Mouse (Mus musculus): ENCODE data around the gene Zbtb38. TPM values are rescaled to one million over a fixed set of nuclear protein-coding genes. Genes with fewer than 3 reads are reported as not detected.

Zbtb38 gene
- polyA plus RNA-seq, 1 experiment from 2014 or later, result 12.6 TPM

DNA sequence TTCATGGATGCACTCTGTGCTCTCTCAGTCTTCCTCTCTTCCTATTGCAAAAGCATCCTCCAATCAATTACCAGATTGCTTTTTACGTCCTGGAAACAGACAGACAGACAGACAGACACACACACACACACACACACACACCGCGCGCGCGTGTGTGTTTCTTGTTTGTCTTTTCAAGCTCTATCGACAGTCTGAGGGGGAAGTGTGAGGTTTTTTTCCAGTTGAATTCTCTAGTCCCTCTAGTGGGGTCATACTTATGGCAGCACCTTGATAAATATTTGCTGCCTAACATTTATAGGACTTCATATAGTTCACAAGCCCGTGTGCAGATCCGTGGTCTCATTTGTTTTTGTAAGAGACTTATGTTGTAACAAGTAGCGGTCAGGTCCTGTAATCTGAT, 36.5 kb downstream of the Zbtb38 start:
- no peak for ATAC-seq (ENCODE audit: insufficient read depth, low FRiP score, low TSS enrichment)
- Histone ChIP-seq H3K36me3 (ENCODE audit: control insufficient read depth, insufficient read depth, low read length) (no peaks in the 10 kb centered on the region), H3K27ac (ENCODE audit: low read depth, low read length) (no peak overlapping the region), H3K4me2 (ENCODE audit: low read depth) (no peak overlapping the region), H3K9me3 (ENCODE audit: control insufficient read depth, low read length) (no peaks in the 10 kb centered on the region), H3K27me3 (ENCODE audit: control insufficient read depth, insufficient read depth, low read length) (no peaks in the 10 kb centered on the region), H3K4me3 (ENCODE audit: low read depth, low read length) (no peak overlapping the region), H3K4me1 (ENCODE audit: control insufficient read depth, insufficient read depth, low read length) (0 out of 2 replicates have a peak, but pooled peaks cover 4% of the 10 kb centered on the region), H3K9ac (ENCODE audit: low read length) (no peak overlapping the region)
- WGBS, result 83% methylated on average over 10 of the region's 10 CpGs
- no peak for DNase-seq (ENCODE audit: low spot score)

GRCm38 (mm10) chr9:96715171-96715570, 37.5 kb downstream of the Zbtb38 start:
- 88% methylated on average over 11 of the region's 11 CpGs for WGBS

DNA sequence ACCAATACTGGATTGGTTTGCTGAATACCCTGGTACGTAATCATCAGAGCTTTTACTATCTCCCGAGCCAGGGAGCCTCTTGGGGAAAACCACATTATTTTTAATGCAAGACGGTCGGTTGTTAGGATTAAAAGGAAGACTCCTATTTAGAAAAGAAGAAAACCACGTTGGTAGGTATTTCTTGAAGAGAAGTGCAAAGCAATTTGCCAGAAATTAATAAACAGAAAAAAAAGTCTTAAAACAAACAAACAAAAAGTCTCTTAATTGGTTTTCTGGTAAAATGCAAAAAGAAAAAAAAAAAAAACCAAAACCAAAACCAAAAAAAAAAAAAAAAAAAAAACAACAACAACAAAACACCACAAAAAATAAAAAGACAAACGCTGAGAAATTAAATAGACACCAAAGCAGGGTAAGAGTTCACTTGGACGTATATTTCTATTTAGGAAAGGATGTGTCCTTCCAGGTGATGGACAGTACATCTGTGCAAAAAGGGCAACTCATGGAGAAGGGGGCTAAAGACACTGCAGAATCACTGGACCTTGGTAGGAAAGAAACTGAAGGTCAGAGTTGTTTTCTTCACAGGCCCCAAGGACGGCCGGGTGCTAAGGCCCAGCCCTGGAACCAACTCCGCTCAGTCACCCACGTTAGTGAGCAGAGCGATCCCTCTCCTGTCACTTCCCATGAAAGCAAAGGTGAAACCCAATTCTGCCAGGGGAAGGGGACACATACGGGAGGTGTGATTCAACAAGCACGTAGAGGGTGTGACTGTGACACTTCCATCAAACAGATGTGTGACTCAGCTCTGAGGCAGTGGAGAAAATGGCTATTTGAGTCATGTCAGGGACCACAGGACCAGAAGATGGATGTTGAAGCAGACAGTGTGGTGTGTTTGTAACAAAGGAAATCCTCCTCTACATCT, 38.9 kb downstream of the Zbtb38 start:
- WGBS, result 71% methylated on average over 14 of the region's 14 CpGs
- no peak overlapping the region for H3K27ac ChIP-seq (ENCODE audit: low read depth, low read length)
- H3K4me1 ChIP-seq (ENCODE audit: control insufficient read depth, insufficient read depth, low read length), result 0 out of 2 replicates have a peak, but pooled peaks cover 4% of the 10 kb centered on the region
- H3K36me3 ChIP-seq (ENCODE audit: control insufficient read depth, insufficient read depth, low read length), result no peaks in the 10 kb centered on the region
- ATAC-seq (ENCODE audit: insufficient read depth, low FRiP score, low TSS enrichment), result 0 out of 2 replicates have a peak, but pooled peaks have one; percentile 2
- DNase-seq (ENCODE audit: low spot score), result no peak
- H3K4me3 ChIP-seq (ENCODE audit: low read depth, low read length), result no peak overlapping the region
- no peaks in the 10 kb centered on the region for H3K9me3 ChIP-seq (ENCODE audit: control insufficient read depth, low read length)
- no peak overlapping the region for H3K9ac ChIP-seq (ENCODE audit: low read length)
- no peak overlapping the region for H3K4me2 ChIP-seq (ENCODE audit: low read depth)
- H3K27me3 ChIP-seq (ENCODE audit: control insufficient read depth, insufficient read depth, low read length), result no peaks in the 10 kb centered on the region

More at GRCm38 (mm10) chr9:96715171-96715570, 37.5 kb downstream of the Zbtb38 start:
- H3K27ac ChIP-seq (ENCODE audit: low read depth, low read length), result no peak overlapping the region
- H3K27me3 ChIP-seq (ENCODE audit: control insufficient read depth, insufficient read depth, low read length), result no peaks in the 10 kb centered on the region
- H3K9me3 ChIP-seq (ENCODE audit: control insufficient read depth, low read length), result no peaks in the 10 kb centered on the region
- ATAC-seq (ENCODE audit: insufficient read depth, low FRiP score, low TSS enrichment) (no peak), DNase-seq (ENCODE audit: low spot score) (no peak)
- no peak overlapping the region for H3K4me2 ChIP-seq (ENCODE audit: low read depth)
- no peaks in the 10 kb centered on the region for H3K36me3 ChIP-seq (ENCODE audit: control insufficient read depth, insufficient read depth, low read length)
- no peak overlapping the region for H3K9ac ChIP-seq (ENCODE audit: low read length)
- 0 out of 2 replicates have a peak, but pooled peaks cover 4% of the 10 kb centered on the region for H3K4me1 ChIP-seq (ENCODE audit: control insufficient read depth, insufficient read depth, low read length)
- no peak overlapping the region for H3K4me3 ChIP-seq (ENCODE audit: low read depth, low read length)

DNA sequence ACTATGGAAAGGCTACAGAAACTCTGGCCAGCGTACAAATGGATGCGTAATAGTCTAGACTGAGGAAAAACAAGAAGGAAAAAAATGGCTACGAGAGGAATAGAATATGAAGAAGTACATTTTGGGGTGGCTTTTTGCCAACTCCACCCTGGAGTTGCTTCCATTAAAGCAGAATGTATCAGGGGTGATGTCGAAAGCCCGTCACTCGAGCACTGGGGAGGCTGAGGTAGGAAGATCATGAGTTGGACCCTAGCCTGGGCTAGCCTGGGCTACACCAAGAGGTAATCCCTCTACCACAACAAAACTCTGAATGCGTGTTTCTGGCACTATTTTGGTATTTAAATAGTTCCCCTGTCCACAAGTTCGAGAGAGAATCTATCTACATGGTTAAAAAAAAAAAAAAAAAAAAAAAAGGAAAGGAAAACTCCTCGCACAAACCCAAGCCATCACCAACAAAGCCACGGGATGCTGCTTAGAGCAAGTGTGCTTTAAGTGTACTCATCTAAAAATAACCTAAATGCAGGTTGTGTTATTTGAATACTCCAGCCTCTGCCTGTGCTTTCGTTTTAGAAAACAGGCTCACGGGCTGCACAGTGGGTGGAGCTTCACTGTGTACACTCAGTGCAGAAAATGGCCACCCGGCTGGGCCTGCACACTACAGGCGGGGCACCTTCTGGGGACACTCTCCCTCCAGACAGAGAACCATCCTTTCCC, 39.7 kb downstream of the Zbtb38 start:
- Histone ChIP-seq H3K9me3 (ENCODE audit: control insufficient read depth, low read length) (no peaks in the 10 kb centered on the region), H3K36me3 (ENCODE audit: control insufficient read depth, insufficient read depth, low read length) (no peaks in the 10 kb centered on the region), H3K4me1 (ENCODE audit: control insufficient read depth, insufficient read depth, low read length) (0 out of 2 replicates have a peak, but pooled peaks cover 4% of the 10 kb centered on the region), H3K9ac (ENCODE audit: low read length) (no peak overlapping the region), H3K4me2 (ENCODE audit: low read depth) (no peak overlapping the region), H3K4me3 (ENCODE audit: low read depth, low read length) (no peak overlapping the region), H3K27me3 (ENCODE audit: control insufficient read depth, insufficient read depth, low read length) (no peaks in the 10 kb centered on the region), H3K27ac (ENCODE audit: low read depth, low read length) (no peak overlapping the region)
- 84% methylated on average over 14 of the region's 14 CpGs for WGBS
- ATAC-seq (ENCODE audit: insufficient read depth, low FRiP score, low TSS enrichment) (no peak), DNase-seq (ENCODE audit: low spot score) (no peak)

GRCm38 (mm10) chr9:96712045-96712444, 40.6 kb downstream of the Zbtb38 start:
- no peak overlapping the region for H3K4me3 ChIP-seq (ENCODE audit: low read depth, low read length)
- no peak overlapping the region for H3K9ac ChIP-seq (ENCODE audit: low read length)
- no peak for DNase-seq (ENCODE audit: low spot score)
- H3K4me1 ChIP-seq (ENCODE audit: control insufficient read depth, insufficient read depth, low read length), result 0 out of 2 replicates have a peak, but pooled peaks cover 4% of the 10 kb centered on the region
- no peaks in the 10 kb centered on the region for H3K27me3 ChIP-seq (ENCODE audit: control insufficient read depth, insufficient read depth, low read length)
- no peaks in the 10 kb centered on the region for H3K9me3 ChIP-seq (ENCODE audit: control insufficient read depth, low read length)
- ATAC-seq (ENCODE audit: insufficient read depth, low FRiP score, low TSS enrichment), result no peak
- H3K36me3 ChIP-seq (ENCODE audit: control insufficient read depth, insufficient read depth, low read length), result no peaks in the 10 kb centered on the region
- WGBS, result 92% methylated on average over 12 of the region's 12 CpGs
- H3K4me2 ChIP-seq (ENCODE audit: low read depth), result no peak overlapping the region
- no peak overlapping the region for H3K27ac ChIP-seq (ENCODE audit: low read depth, low read length)

GRCm38 (mm10) chr9:96710241-96710946, 42.2 kb downstream of the Zbtb38 start:
- Histone ChIP-seq H3K4me2 (ENCODE audit: low read depth) (no peak overlapping the region), H3K9me3 (ENCODE audit: control insufficient read depth, low read length) (no peaks in the 10 kb centered on the region), H3K4me3 (ENCODE audit: low read depth, low read length) (no peak overlapping the region), H3K9ac (ENCODE audit: low read length) (no peak overlapping the region), H3K27me3 (ENCODE audit: control insufficient read depth, insufficient read depth, low read length) (no peaks in the 10 kb centered on the region), H3K4me1 (ENCODE audit: control insufficient read depth, insufficient read depth, low read length) (no peaks in the 10 kb centered on the region), H3K27ac (ENCODE audit: low read depth, low read length) (no peak overlapping the region), H3K36me3 (ENCODE audit: control insufficient read depth, insufficient read depth, low read length) (no peaks in the 10 kb centered on the region)
- ATAC-seq (ENCODE audit: insufficient read depth, low FRiP score, low TSS enrichment) (no peak), DNase-seq (ENCODE audit: low spot score) (no peak)
- 93% methylated on average over 15 of the region's 15 CpGs for WGBS

GRCm38 (mm10) chr9:96708905-96709304, 43.7 kb downstream of the Zbtb38 start:
- no peaks in the 10 kb centered on the region for H3K27me3 ChIP-seq (ENCODE audit: control insufficient read depth, insufficient read depth, low read length)
- no peaks in the 10 kb centered on the region for H3K36me3 ChIP-seq (ENCODE audit: control insufficient read depth, insufficient read depth, low read length)
- no peak for ATAC-seq (ENCODE audit: insufficient read depth, low FRiP score, low TSS enrichment)
- H3K4me3 ChIP-seq (ENCODE audit: low read depth, low read length), result no peak overlapping the region
- H3K9me3 ChIP-seq (ENCODE audit: control insufficient read depth, low read length), result no peaks in the 10 kb centered on the region
- WGBS, result 96% methylated on average over 9 of the region's 9 CpGs
- H3K9ac ChIP-seq (ENCODE audit: low read length), result no peak overlapping the region
- H3K4me2 ChIP-seq (ENCODE audit: low read depth), result no peak overlapping the region
- no peak overlapping the region for H3K27ac ChIP-seq (ENCODE audit: low read depth, low read length)
- H3K4me1 ChIP-seq (ENCODE audit: control insufficient read depth, insufficient read depth, low read length), result no peaks in the 10 kb centered on the region
- DNase-seq (ENCODE audit: low spot score), result no peak

DNA sequence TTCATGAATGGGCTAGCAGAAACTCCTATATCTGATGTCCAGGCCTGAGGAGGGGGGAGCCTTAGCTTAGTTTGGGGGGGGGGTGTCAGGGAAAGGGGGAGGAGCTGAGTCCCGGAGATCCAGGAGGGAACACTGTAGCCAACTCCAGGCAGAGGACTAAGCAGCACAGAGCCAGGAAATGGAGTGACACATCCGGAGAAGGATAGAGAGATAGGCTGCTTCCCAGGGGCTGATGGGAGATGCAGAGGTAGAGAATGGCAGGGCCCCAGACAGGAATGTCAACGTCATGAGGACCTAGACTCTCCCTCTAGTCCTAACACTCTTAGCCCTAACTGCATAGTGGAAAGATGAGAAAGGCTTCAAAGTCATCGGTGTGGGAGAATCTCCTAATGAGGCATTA, 44.7 kb downstream of the Zbtb38 start:
- ATAC-seq (ENCODE audit: insufficient read depth, low FRiP score, low TSS enrichment) (no peak), DNase-seq (ENCODE audit: low spot score) (no peak)
- Histone ChIP-seq H3K9me3 (ENCODE audit: control insufficient read depth, low read length) (no peaks in the 10 kb centered on the region), H3K4me3 (ENCODE audit: low read depth, low read length) (no peak overlapping the region), H3K9ac (ENCODE audit: low read length) (no peak overlapping the region), H3K4me2 (ENCODE audit: low read depth) (no peak overlapping the region), H3K4me1 (ENCODE audit: control insufficient read depth, insufficient read depth, low read length) (no peaks in the 10 kb centered on the region), H3K36me3 (ENCODE audit: control insufficient read depth, insufficient read depth, low read length) (no peaks in the 10 kb centered on the region), H3K27ac (ENCODE audit: low read depth, low read length) (no peak overlapping the region), H3K27me3 (ENCODE audit: control insufficient read depth, insufficient read depth, low read length) (no peaks in the 10 kb centered on the region)
- WGBS, result 78% methylated on average over 4 of the region's 4 CpGs
